Mouse (Mus musculus): ENCODE results near the gene Olfr194. TPM values are rescaled to one million over a fixed set of nuclear protein-coding genes. Genes with fewer than 3 reads are reported as not detected.
A peak's percentile ranks its signal among the peaks of the same experiment; 100 is the strongest.
"Not testable (repeated sequence)": the region's sequence is repeated elsewhere in the genome, so short reads cannot be mapped to it uniquely, and the experiment has no call there.

Gene Olfr194
- polyA plus RNA-seq, 1 experiment from 2014 or later = not detected

DNA sequence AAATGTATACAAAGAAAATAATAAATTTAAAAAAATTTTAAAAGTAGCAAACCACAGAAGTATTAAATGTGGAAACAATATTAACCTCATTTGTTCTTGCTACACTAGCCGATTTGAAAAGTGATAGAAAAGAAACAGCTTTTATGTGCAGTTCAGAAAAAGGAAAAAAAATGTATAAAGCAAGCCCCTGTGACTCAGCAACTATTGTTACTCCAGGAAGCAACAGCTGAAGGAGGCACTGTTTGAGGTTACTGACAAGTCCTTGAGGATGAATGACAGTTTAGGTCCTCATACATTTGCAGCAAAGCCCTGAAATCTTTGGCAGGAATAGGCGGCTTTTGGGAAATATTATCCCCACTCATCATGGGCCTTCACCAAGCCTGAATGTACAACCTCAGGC lies 39.8 kb downstream of the Olfr194 start:
- H3K9me3 ChIP-seq (ENCODE audit: control insufficient read depth, low read length); H3K27ac ChIP-seq (ENCODE audit: low read length); H3K27me3 ChIP-seq (replicated peaks; ENCODE audit: control insufficient read depth, insufficient read depth, low read length); H3K4me3 ChIP-seq (ENCODE audit: low read length); H3K4me2 ChIP-seq (ENCODE audit: low read depth, low read length); H3K36me3 ChIP-seq (ENCODE audit: control insufficient read depth, insufficient read depth, low read length); H3K4me1 ChIP-seq (ENCODE audit: control insufficient read depth, insufficient read depth, low read length); ATAC-seq; H3K9ac ChIP-seq (ENCODE audit: low read depth, low read length): not testable (repeated sequence)
- 79% methylated on average over 2 of the region's 2 CpGs for WGBS

DNA sequence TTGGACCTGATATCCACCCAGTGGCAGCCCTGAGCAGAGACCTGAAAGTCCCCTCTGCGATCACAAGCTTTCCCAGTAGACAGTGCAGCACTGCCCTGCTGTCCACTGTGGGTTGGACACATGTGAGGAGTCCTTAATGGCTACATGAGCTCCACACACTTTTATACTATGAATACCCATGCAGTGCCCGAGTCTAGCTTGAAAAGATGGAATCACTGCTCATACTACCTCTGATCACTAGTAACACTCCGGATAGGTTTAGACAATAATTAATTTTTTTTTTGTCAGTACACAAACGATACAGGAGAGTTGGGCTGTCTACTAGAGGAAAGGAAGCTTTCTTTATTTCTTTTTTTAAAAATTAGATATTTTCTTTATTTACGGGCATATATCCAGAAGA lies 43.0 kb downstream of the Olfr194 start, which contains the start of gene Olfr190:
Olfr190 (minus strand) TSS at position 101 of the 400 bp plus-strand sequence.
- Histone ChIP-seq H3K9ac (ENCODE audit: low read depth, low read length) (no peak within 1 kb of the TSS), H3K9me3 (ENCODE audit: control insufficient read depth, low read length) (no peaks in the 10 kb centered on the region), H3K4me3 (ENCODE audit: low read length) (no peak within 1 kb of the TSS), H3K27ac (ENCODE audit: low read length) (no peak within 1 kb of the TSS), H3K4me2 (ENCODE audit: low read depth, low read length) (no peak within 1 kb of the TSS), H3K4me1 (ENCODE audit: control insufficient read depth, insufficient read depth, low read length) (no peaks in the 10 kb centered on the region), H3K36me3 (ENCODE audit: control insufficient read depth, insufficient read depth, low read length) (no peaks in the 10 kb centered on the region), H3K27me3 (replicated peaks; ENCODE audit: control insufficient read depth, insufficient read depth, low read length) (no peaks in the 10 kb centered on the region)
- WGBS = 85% methylated on average over 5 of the region's 5 CpGs
- no peak for ATAC-seq

DNA sequence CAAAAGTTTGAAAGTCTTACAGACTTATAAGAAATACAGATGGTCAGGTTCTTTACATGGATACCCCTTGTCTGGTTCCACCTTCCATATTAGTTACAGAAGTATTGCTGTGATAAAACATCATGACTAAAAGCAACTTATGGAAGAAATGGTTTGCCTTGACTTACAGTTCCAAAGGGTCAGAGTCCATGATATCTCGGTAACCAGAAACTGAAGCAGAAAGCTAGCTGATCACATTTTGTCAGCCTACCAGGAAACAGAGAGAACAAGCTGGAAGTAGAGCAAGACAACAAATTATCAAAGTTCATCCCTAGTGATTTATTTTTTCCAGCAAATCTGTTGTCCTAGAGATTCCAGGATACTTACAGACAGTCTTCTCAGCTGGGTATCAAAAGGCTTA lies 47.3 kb downstream of the Olfr194 start:
- no peaks in the 10 kb centered on the region for H3K36me3 ChIP-seq (ENCODE audit: control insufficient read depth, insufficient read depth, low read length)
- 88% methylated on average over 1 of the region's 1 CpGs for WGBS
- peak; percentile 70; the same call in 1 of the 2 replicates for ATAC-seq
- H3K9me3 ChIP-seq (ENCODE audit: control insufficient read depth, low read length) = no peaks in the 10 kb centered on the region
- H3K4me1 ChIP-seq (ENCODE audit: control insufficient read depth, insufficient read depth, low read length) = no peaks in the 10 kb centered on the region
- no peak overlapping the region for H3K27ac ChIP-seq (ENCODE audit: low read length)
- no peaks in the 10 kb centered on the region for H3K27me3 ChIP-seq (replicated peaks; ENCODE audit: control insufficient read depth, insufficient read depth, low read length)
- no peak overlapping the region for H3K4me3 ChIP-seq (ENCODE audit: low read length)
- H3K9ac ChIP-seq (ENCODE audit: low read depth, low read length) = no peak overlapping the region
- H3K4me2 ChIP-seq (ENCODE audit: low read depth, low read length) = no peak overlapping the region

DNA sequence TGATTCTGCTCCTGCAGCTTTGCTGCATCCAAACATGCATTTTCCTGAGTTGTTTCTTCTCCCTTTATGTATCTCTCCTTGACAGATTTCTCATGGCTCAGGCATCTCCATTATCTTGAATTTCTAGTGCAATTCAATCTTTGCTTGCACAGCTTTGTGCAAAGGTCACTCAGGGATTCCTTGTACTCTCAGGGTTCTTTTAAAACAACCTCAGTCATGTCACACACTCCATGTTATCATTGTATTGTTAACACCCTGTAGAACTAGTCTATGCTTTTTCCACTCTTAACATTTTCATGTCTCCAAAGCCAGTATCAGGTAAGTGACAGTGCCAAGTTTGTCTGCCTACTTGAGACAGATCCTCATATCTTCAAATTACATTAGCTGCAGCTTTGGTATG lies 49.1 kb downstream of the Olfr194 start:
- H3K9me3 ChIP-seq (ENCODE audit: control insufficient read depth, low read length) = no peaks in the 10 kb centered on the region
- H3K4me1 ChIP-seq (ENCODE audit: control insufficient read depth, insufficient read depth, low read length) = no peaks in the 10 kb centered on the region
- no peaks in the 10 kb centered on the region for H3K27me3 ChIP-seq (replicated peaks; ENCODE audit: control insufficient read depth, insufficient read depth, low read length)
- no peaks in the 10 kb centered on the region for H3K36me3 ChIP-seq (ENCODE audit: control insufficient read depth, insufficient read depth, low read length)
- H3K27ac ChIP-seq (ENCODE audit: low read length) = no peak overlapping the region
- no peak overlapping the region for H3K4me2 ChIP-seq (ENCODE audit: low read depth, low read length)
- H3K9ac ChIP-seq (ENCODE audit: low read depth, low read length) = no peak overlapping the region
- H3K4me3 ChIP-seq (ENCODE audit: low read length) = no peak overlapping the region
- ATAC-seq = peak; percentile 79

Other genes starting within 250 kb of the Olfr194 start
- not detected in 2 replicates for gene Olfr177, start 246.3 kb downstream of the Olfr194 start, polyA plus RNA-seq (2015; fragmentation: Nextera tagmentation; extraction: Ambion mirVana)
- not detected in 2 replicates for gene Olfr178, start 229.0 kb downstream of the Olfr194 start, polyA plus RNA-seq (2015; fragmentation: Nextera tagmentation; extraction: Ambion mirVana)
- gene Olfr181, start 192.3 kb downstream of the Olfr194 start, polyA plus RNA-seq (2015; fragmentation: Nextera tagmentation; extraction: Ambion mirVana) = not detected in 2 replicates
- gene Olfr180, start 191.7 kb downstream of the Olfr194 start, polyA plus RNA-seq (2015; fragmentation: Nextera tagmentation; extraction: Ambion mirVana) = not detected in 2 replicates
- gene Olfr183, start 125.7 kb downstream of the Olfr194 start, polyA plus RNA-seq (2015; fragmentation: Nextera tagmentation; extraction: Ambion mirVana) = not detected in 2 replicates
- not detected in 2 replicates for gene Olfr186, start 90.8 kb downstream of the Olfr194 start, polyA plus RNA-seq (2015; fragmentation: Nextera tagmentation; extraction: Ambion mirVana)
- not detected in 2 replicates for gene Olfr187, start 81.3 kb downstream of the Olfr194 start, polyA plus RNA-seq (2015; fragmentation: Nextera tagmentation; extraction: Ambion mirVana)
- not detected in 2 replicates for gene Olfr190, start 43.1 kb downstream of the Olfr194 start, polyA plus RNA-seq (2015; fragmentation: Nextera tagmentation; extraction: Ambion mirVana)
- not detected in 2 replicates for gene Olfr191, start 31.2 kb downstream of the Olfr194 start, polyA plus RNA-seq (2015; fragmentation: Nextera tagmentation; extraction: Ambion mirVana)
- gene Olfr193, start 9.2 kb downstream of the Olfr194 start, polyA plus RNA-seq (2015; fragmentation: Nextera tagmentation; extraction: Ambion mirVana) = not detected in 2 replicates
- not detected in 2 replicates for gene Olfr195, start 26.0 kb upstream of the Olfr194 start, polyA plus RNA-seq (2015; fragmentation: Nextera tagmentation; extraction: Ambion mirVana)
- gene Olfr196, start 49.4 kb upstream of the Olfr194 start, polyA plus RNA-seq (2015; fragmentation: Nextera tagmentation; extraction: Ambion mirVana) = not detected in 2 replicates
- not detected in 2 replicates for gene Olfr198, start 82.5 kb upstream of the Olfr194 start, polyA plus RNA-seq (2015; fragmentation: Nextera tagmentation; extraction: Ambion mirVana)
- gene Olfr199, start 98.7 kb upstream of the Olfr194 start, polyA plus RNA-seq (2015; fragmentation: Nextera tagmentation; extraction: Ambion mirVana) = not detected in 2 replicates
- not detected in 2 replicates for gene Olfr201, start 151.6 kb upstream of the Olfr194 start, polyA plus RNA-seq (2015; fragmentation: Nextera tagmentation; extraction: Ambion mirVana)
- gene Olfr202, start 165.7 kb upstream of the Olfr194 start, polyA plus RNA-seq (2015; fragmentation: Nextera tagmentation; extraction: Ambion mirVana) = not detected in 2 replicates
- not detected in 2 replicates for gene Olfr203, start 177.8 kb upstream of the Olfr194 start, polyA plus RNA-seq (2015; fragmentation: Nextera tagmentation; extraction: Ambion mirVana)
- not detected in 2 replicates for gene Olfr204, start 197.2 kb upstream of the Olfr194 start, polyA plus RNA-seq (2015; fragmentation: Nextera tagmentation; extraction: Ambion mirVana)
- gene Olfr205, start 210.1 kb upstream of the Olfr194 start, polyA plus RNA-seq (2015; fragmentation: Nextera tagmentation; extraction: Ambion mirVana) = not detected in 2 replicates
- not detected in 2 replicates for gene Olfr206, start 228.2 kb upstream of the Olfr194 start, polyA plus RNA-seq (2015; fragmentation: Nextera tagmentation; extraction: Ambion mirVana)
- gene Olfr209, start 242.9 kb upstream of the Olfr194 start, polyA plus RNA-seq (2015; fragmentation: Nextera tagmentation; extraction: Ambion mirVana) = not detected in 2 replicates